Comparison of ENCODE assay signal across 8 mouse cellular contexts in the genomic region with DNA sequence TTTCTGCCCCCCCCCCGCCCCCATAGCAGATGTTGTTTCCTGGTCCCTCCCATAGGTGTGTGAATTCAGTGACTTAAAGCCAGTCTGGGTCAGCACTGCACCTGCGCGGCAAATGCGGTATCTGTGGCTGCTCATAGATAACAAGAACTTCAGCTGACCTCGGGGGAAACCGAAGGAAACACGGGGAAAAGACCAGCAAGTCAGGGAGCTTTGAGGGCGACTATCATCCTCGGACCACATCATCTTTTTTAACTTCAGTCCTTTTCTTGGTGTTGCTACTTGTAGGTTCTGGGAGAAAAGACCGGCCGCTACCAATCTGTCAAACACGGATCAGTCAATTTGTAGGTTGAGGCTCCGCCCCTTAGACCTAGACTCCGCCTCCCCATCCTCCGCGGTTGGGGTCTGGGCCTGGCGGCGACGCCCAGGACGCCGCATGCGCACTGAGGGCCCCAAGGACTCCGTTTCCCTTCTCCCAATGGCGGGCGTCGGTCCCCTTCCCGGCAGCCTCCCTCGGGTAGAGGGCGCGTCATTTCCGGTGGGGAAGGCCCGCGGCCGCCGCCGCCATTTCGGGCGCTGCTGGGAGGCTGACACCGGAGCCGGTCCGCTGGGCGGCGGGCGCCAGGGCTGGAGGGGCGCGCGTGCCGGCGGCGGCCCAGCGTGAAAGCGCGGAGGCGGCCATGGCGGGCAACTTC. TPM values are rescaled to one million over a fixed set of nuclear protein-coding genes. Genes with fewer than 3 reads are reported as not detected.
DNase-seq lines count a peak whose midpoint lies in the region; ATAC-seq lines count a peak whose summit lies in the region.

TSS of gene Crk (plus strand) at position 513 of the 692 bp plus-strand sequence.

- no peaks in the 10 kb centered on the region for H3K9me3 ChIP-seq in megakaryocyte, embryonic 14.5 days

- H3K27me3 ChIP-seq in megakaryocyte, embryonic 14.5 days (replicated peaks): no peaks in the 10 kb centered on the region

- peaks cover 58% of the 10 kb centered on the region for H3K4me1 ChIP-seq in megakaryocyte, embryonic 14.5 days

- peaks cover 32% of the 10 kb centered on the region for H3K36me3 ChIP-seq in megakaryocyte, embryonic 14.5 days (replicated peaks; ENCODE audit: low read length)

- peak; percentile 96 for ATAC-seq in common myeloid progenitor, adult 5-6 weeks (replicated peaks; ENCODE audit: low read depth, poor library complexity, severe bottlenecking)

- DNase-seq in ZHBTc4 (ENCODE audit: low read depth, low spot score): peak; percentile 99
- DNase-seq in gastrocnemius, adult 8-10 months (ENCODE audit: low spot score in 2 of 2): peak; percentile 97 to 98
- DNase-seq in hindlimb bud, embryonic 11.5 days (ENCODE audit: extremely low spot score, low read depth, low spot score): peak; percentile 93
- DNase-seq in left cerebral cortex, adult 8-10 months (ENCODE audit: low spot score in 2 of 2): peak; percentile 89 to 95
- DNase-seq in right cerebral cortex, postnatal 10 days (ENCODE audit: low spot score in 2 of 2): peak; percentile 97 to 98
- DNase-seq in urinary bladder, postnatal 25 days (ENCODE audit: low spot score): peak; percentile 97

- H3K4me3 ChIP-seq in megakaryocyte, embryonic 14.5 days (replicated peaks): peak within 1 kb of the TSS; percentile 99

RNA-seq across cellular contexts. Expression of gene Crk, which starts in this region (rescaled TPM):
- 38.9 and 51.4 TPM in 2 replicates for total RNA-seq in common myeloid progenitor, adult 5-6 weeks (2017)
- 10 to 100 TPM; 48.7 to 68.4 (median 50.0) TPM for total RNA-seq in gastrocnemius, adult 8-10 months (2022)
- 100 to 1,000 TPM; 108 to 117 (median 112) TPM for total RNA-seq in left cerebral cortex, adult 8-10 months (2022)
- 62.5 and 120 TPM in 2 replicates for polyA plus RNA-seq in megakaryocyte, embryonic 14.5 days (2012; ENCODE audit: insufficient read depth, low replicate concordance)

Comparison
In these comparisons a context has a peak if more than half of its experiments do, and no peak if none do; other contexts are left out.
1. Peak in every context shown above with its lines: DNase-seq, ATAC-seq and H3K4me3 ChIP-seq.